Mouse (Mus musculus): ENCODE data around the gene Fam189a2. TPM values are rescaled to one million over a fixed set of nuclear protein-coding genes. Genes with fewer than 3 reads are reported as not detected.

Gene Fam189a2
- polyA plus RNA-seq, 1 experiment from 2014 or later = 2.3 TPM

- H3K27ac ChIP-seq (ENCODE audit: low read length) = no peak overlapping the region
- no peaks in the 10 kb centered on the region for H3K27me3 ChIP-seq (ENCODE audit: control insufficient read depth, insufficient read depth, low read depth, low read length)
- ATAC-seq = no peak
- H3K4me2 ChIP-seq (ENCODE audit: low read length) = no peak overlapping the region
- H3K9ac ChIP-seq (ENCODE audit: low read depth, low read length) = no peak overlapping the region
- H3K9me3 ChIP-seq (replicated peaks; ENCODE audit: control insufficient read depth, low read length, poor library complexity, severe bottlenecking) = no peaks in the 10 kb centered on the region
- H3K4me3 ChIP-seq (ENCODE audit: low read depth, low read length) = no peak overlapping the region
- H3K4me1 ChIP-seq (ENCODE audit: control insufficient read depth, insufficient read depth, low read length) = peaks cover 4% of the 10 kb centered on the region; the same call in 1 of the 2 replicates
- WGBS = 87% methylated on average over 6 of the region's 6 CpGs
- H3K36me3 ChIP-seq (ENCODE audit: control insufficient read depth, insufficient read depth, low read length) = peaks cover 17% of the 10 kb centered on the region
Measured at GRCm38 (mm10) chr19:23946026-23946685, 84.7 kb downstream of the Fam189a2 start.

DNA sequence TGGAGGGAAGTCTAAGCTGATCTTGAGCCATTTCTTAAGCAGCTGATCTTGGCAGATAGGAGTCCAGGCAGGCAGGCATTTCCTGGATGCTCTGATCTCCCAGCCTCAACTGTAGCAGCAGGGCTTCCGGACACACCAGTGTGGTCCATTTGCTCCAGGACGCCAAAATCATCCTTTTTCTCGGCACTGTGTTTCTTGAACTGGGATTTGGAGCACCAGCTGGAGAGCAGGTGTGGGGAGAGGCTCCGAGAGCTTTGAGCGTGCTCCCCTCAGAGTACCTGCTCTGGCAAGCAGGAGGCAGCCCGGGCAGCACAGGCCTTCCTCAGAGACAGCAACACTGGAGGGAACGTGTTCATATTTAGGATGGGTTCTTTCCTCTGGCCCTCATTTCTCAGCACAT, 87.9 kb downstream of the Fam189a2 start:
- no peak overlapping the region for H3K4me2 ChIP-seq (ENCODE audit: low read length)
- H3K9me3 ChIP-seq (replicated peaks; ENCODE audit: control insufficient read depth, low read length, poor library complexity, severe bottlenecking) = no peaks in the 10 kb centered on the region
- H3K27me3 ChIP-seq (ENCODE audit: control insufficient read depth, insufficient read depth, low read depth, low read length) = no peaks in the 10 kb centered on the region
- no peak overlapping the region for H3K9ac ChIP-seq (ENCODE audit: low read depth, low read length)
- H3K27ac ChIP-seq (ENCODE audit: low read length) = no peak overlapping the region
- peaks cover 40% of the 10 kb centered on the region for H3K36me3 ChIP-seq (ENCODE audit: control insufficient read depth, insufficient read depth, low read length)
- no peak overlapping the region for H3K4me3 ChIP-seq (ENCODE audit: low read depth, low read length)
- H3K4me1 ChIP-seq (ENCODE audit: control insufficient read depth, insufficient read depth, low read length) = peaks cover 4% of the 10 kb centered on the region; the same call in 1 of the 2 replicates
- WGBS = 89% methylated on average over 7 of the region's 7 CpGs
- no peak for ATAC-seq

DNA sequence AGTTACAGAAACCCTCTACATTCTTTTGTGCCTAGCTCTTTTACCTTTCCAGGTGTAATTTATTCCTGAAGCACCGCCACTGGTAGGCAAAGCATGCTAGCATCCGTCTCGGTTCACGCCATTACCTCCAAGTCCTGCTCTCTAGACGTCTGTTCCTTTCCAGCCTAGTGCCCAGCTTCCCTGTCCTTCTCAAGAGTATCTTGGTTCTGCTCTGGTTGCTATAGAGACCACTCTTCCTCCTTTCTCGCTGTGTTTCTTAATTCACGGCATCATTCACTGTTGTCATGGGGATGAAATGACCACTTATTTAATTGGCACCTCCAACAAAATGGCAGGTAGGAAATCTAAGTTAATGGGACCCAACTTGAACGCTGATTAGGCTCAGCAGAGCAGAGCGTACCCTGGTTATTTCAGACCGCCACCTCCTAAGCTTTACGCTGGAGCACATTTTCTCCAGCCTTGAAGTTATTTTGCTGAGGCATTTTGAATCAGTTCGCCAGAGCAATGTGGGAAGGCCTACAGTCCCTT, 89.3 kb downstream of the Fam189a2 start:
- WGBS = 52% methylated on average over 12 of the region's 12 CpGs
- peak; percentile 81 for ATAC-seq
- H3K4me3 ChIP-seq (ENCODE audit: low read depth, low read length) = no peak overlapping the region
- peaks cover 4% of the 10 kb centered on the region; the same call in 1 of the 2 replicates for H3K4me1 ChIP-seq (ENCODE audit: control insufficient read depth, insufficient read depth, low read length)
- no peaks in the 10 kb centered on the region for H3K27me3 ChIP-seq (ENCODE audit: control insufficient read depth, insufficient read depth, low read depth, low read length)
- no peak overlapping the region for H3K4me2 ChIP-seq (ENCODE audit: low read length)
- no peaks in the 10 kb centered on the region for H3K9me3 ChIP-seq (replicated peaks; ENCODE audit: control insufficient read depth, low read length, poor library complexity, severe bottlenecking)
- H3K9ac ChIP-seq (ENCODE audit: low read depth, low read length) = no peak overlapping the region
- H3K36me3 ChIP-seq (ENCODE audit: control insufficient read depth, insufficient read depth, low read length) = peaks cover 53% of the 10 kb centered on the region
- peak overlapping the region; percentile 0; the same call in 1 of the 2 replicates for H3K27ac ChIP-seq (ENCODE audit: low read length)

DNA sequence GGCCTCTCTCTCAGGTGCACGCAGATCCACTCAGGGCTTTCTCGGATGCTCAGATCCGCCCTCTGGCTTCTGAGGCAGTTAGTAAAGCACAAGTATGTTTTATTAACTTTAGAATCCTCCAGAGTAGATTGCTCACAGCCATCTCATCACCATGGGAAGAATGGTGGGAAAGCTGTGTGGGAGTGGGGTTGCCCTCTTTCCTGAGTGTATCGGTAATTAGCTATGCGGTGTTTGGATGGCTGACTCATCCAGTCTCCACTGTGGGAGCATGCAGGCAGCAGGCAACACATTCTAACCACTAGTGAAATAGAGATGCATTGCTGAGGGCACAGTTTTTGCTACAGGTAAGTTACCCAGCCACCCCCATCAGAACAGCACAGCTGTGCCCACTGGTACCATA, 100.0 kb downstream of the Fam189a2 start:
- ATAC-seq = no peak
- Histone ChIP-seq H3K4me3 (ENCODE audit: low read depth, low read length) (no peak overlapping the region), H3K36me3 (ENCODE audit: control insufficient read depth, insufficient read depth, low read length) (peaks cover 30% of the 10 kb centered on the region), H3K4me2 (ENCODE audit: low read length) (no peak overlapping the region), H3K9ac (ENCODE audit: low read depth, low read length) (no peak overlapping the region), H3K9me3 (replicated peaks; ENCODE audit: control insufficient read depth, low read length, poor library complexity, severe bottlenecking) (peaks cover 3% of the 10 kb centered on the region; the same call in 1 of the 2 replicates), H3K27me3 (ENCODE audit: control insufficient read depth, insufficient read depth, low read depth, low read length) (no peaks in the 10 kb centered on the region), H3K27ac (ENCODE audit: low read length) (no peak overlapping the region), H3K4me1 (ENCODE audit: control insufficient read depth, insufficient read depth, low read length) (no peaks in the 10 kb centered on the region)
- WGBS = 93% methylated on average over 5 of the region's 5 CpGs

- H3K27me3 ChIP-seq (ENCODE audit: control insufficient read depth, insufficient read depth, low read depth, low read length) = no peaks in the 10 kb centered on the region
- WGBS = 94% methylated on average over 5 of the region's 5 CpGs
- no peak overlapping the region for H3K27ac ChIP-seq (ENCODE audit: low read length)
- no peaks in the 10 kb centered on the region for H3K4me1 ChIP-seq (ENCODE audit: control insufficient read depth, insufficient read depth, low read length)
- no peak overlapping the region for H3K4me2 ChIP-seq (ENCODE audit: low read length)
- no peak overlapping the region for H3K4me3 ChIP-seq (ENCODE audit: low read depth, low read length)
- H3K9me3 ChIP-seq (replicated peaks; ENCODE audit: control insufficient read depth, low read length, poor library complexity, severe bottlenecking) = no peaks in the 10 kb centered on the region
- ATAC-seq = no peak
- no peak overlapping the region for H3K9ac ChIP-seq (ENCODE audit: low read depth, low read length)
- peaks cover 14% of the 10 kb centered on the region; the same call in 1 of the 2 replicates for H3K36me3 ChIP-seq (ENCODE audit: control insufficient read depth, insufficient read depth, low read length)
Measured at GRCm38 (mm10) chr19:23925541-23925940, 105.3 kb downstream of the Fam189a2 start.

DNA sequence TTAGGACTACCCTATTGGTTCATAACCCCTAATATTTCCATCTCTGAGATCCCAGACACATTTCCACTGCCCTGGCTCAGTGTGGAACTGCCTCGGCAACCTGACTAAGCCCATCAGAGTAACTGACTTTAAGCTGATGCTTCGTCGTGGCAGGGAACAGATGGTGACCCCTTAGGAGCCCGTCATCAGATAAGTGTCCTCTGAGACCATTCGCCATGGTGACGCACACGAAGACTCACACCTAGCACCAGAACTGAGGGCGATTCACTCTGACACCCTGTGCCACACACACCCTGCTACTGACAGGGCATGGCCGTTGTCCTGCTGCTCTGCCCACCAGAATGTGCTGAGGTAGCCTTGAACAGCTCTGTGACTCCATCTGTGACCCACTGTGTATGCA, 106.0 kb downstream of the Fam189a2 start:
- Histone ChIP-seq H3K4me2 (ENCODE audit: low read length) (no peak overlapping the region), H3K36me3 (ENCODE audit: control insufficient read depth, insufficient read depth, low read length) (peaks cover 14% of the 10 kb centered on the region; the same call in 1 of the 2 replicates), H3K4me1 (ENCODE audit: control insufficient read depth, insufficient read depth, low read length) (no peaks in the 10 kb centered on the region), H3K4me3 (ENCODE audit: low read depth, low read length) (no peak overlapping the region), H3K9ac (ENCODE audit: low read depth, low read length) (no peak overlapping the region), H3K9me3 (replicated peaks; ENCODE audit: control insufficient read depth, low read length, poor library complexity, severe bottlenecking) (no peaks in the 10 kb centered on the region), H3K27ac (ENCODE audit: low read length) (no peak overlapping the region), H3K27me3 (ENCODE audit: control insufficient read depth, insufficient read depth, low read depth, low read length) (no peaks in the 10 kb centered on the region)
- WGBS = 70% methylated on average over 9 of the region's 9 CpGs
- ATAC-seq = 0 out of 2 replicates have a peak, but pooled peaks have one; percentile 29

GRCm38 (mm10) chr19:23924057-23924456, 106.8 kb downstream of the Fam189a2 start:
- WGBS = 84% methylated on average over 6 of the region's 6 CpGs

More at GRCm38 (mm10) chr19:23924057-23924456, 106.8 kb downstream of the Fam189a2 start:
- Histone ChIP-seq H3K9ac (ENCODE audit: low read depth, low read length) (no peak overlapping the region), H3K36me3 (ENCODE audit: control insufficient read depth, insufficient read depth, low read length) (peaks cover 14% of the 10 kb centered on the region; the same call in 1 of the 2 replicates), H3K4me1 (ENCODE audit: control insufficient read depth, insufficient read depth, low read length) (0 out of 2 replicates have a peak, but pooled peaks cover 2% of the 10 kb centered on the region), H3K27ac (ENCODE audit: low read length) (no peak overlapping the region), H3K4me2 (ENCODE audit: low read length) (no peak overlapping the region), H3K27me3 (ENCODE audit: control insufficient read depth, insufficient read depth, low read depth, low read length) (no peaks in the 10 kb centered on the region), H3K9me3 (replicated peaks; ENCODE audit: control insufficient read depth, low read length, poor library complexity, severe bottlenecking) (no peaks in the 10 kb centered on the region), H3K4me3 (ENCODE audit: low read depth, low read length) (no peak overlapping the region)
- ATAC-seq = no peak

Other genes starting within 250 kb of the Fam189a2 start
- gene Tjp2, start 194.0 kb upstream of the Fam189a2 start, polyA plus RNA-seq (2015; fragmentation: Nextera tagmentation; extraction: Ambion mirVana) = 11.1 and 11.6 TPM in 2 replicates
- gene Fxn, start 249.6 kb upstream of the Fam189a2 start, polyA plus RNA-seq (2015; fragmentation: Nextera tagmentation; extraction: Ambion mirVana) = 35.1 and 39.2 TPM in 2 replicates